Mouse (Mus musculus) right cerebral cortex, adult 2 months (tissue): ENCODE data around the gene Chchd5.
A peak's percentile ranks its signal among the peaks of the same experiment; 100 is the strongest.

Experiments
- DNase-seq, 2 experiments: peaks; one replicate each; pipeline ENCODE4 v3.0.0; 2021 to 2022; ENCODE audit warnings: low spot score in 2 of 2

Chchd5 gene

DNA sequence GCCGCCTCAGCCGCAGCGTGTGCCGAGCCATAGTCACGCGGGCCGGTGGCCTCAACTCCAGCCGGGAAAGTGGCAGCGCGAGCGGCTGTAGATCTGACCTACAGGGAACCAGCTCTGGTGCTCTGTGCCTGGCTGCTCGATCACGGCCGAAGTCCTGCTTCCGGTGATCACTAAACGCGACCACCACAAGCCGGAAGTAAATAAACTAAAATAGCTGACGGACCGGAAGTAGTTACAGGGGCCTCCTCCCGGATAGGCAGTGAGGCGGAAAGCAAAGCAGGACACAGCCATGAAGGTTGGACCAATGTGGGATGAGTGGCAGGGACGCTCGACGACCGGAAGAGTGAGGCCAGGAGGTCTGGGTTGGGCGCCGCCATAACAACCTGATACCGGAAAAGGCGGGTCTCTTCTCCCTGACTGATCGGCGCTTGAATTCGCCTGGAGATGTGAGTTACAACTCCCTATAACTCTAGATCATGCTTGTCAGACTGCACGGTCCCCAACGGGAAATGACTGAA is at the start of gene Chchd5:
Chchd5 (plus strand) TSS at position 289 of the 518 bp plus-strand sequence.
- DNase-seq, result peak; percentile 94

DNA sequence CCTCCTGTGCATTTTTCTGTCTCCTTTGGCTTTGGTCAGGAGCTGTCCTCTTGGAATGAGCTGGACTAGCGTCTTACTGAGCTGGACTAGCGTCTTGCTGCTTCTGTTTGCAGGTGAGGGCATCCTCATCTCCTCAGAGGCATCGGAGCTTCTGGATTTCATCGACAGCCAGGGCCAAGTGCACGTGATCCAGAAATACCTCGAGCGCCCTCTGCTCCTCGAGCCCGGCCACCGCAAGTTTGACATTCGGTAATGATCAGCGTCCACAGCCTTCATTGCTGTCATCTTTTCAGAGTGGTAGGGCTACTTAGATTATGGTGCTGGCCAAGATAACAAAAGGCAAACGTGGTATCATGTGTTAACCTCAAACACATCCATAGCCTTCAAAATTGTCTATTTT is 48.4 kb upstream of the Chchd5 start:
- no peak for DNase-seq

DNA sequence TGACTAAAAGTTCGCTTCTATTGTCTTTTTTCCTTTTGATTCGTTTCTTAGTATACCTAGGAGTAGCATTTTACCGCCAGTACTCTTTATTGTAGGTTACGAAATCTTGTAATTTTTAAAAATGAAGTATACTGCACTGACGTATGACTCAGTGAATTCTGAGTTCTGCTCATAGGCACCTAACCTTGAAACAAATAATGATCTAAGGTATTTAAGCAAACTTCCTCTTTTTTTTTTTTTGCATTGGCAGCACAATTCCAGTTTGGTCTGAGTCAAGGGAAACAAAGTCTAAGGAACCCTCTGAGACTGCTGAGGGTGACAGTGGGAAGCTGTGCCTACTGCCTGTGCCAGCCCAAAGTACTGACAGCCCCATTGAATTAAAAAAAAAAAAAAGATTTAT is 46.0 kb upstream of the Chchd5 start:
- DNase-seq, result no peak

DNA sequence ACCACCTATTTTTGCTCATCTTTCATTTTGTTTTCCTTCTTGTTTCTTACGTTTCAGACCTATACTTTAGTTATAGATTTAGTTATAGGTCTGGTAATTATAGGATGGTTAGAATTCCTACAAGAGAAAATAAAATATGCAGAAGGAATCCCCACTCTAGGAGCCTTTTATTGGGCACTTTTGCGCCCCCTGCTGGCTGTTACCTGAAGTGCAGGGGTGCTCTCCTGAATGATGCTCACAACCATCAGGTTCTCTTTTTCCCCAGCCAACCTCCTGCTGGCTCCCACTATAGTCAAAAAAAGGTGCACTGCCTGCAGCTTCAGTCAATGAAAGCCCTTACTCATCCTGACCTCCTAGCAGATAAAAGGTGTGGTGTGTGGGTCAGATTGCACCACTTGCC is 44.5 kb upstream of the Chchd5 start:
- no peak for DNase-seq

DNA sequence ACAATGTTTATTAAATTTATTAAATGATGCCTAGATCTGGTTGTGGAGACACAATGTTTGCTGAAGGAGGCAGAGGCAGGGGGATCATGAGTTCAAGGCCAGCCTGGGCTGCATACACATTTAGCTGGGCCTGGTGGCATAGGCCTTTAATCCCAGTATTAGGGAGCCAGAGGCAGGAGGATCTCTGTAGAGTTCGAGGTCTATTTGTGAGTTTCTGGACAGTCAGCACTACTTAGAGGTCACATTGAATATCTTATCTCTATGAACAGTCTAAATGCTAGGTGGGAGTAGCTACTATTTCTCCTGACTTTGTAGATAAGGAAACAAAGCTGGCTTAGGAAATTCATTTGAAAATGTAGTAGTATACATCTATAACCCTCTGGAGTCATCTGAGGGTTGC is 42.0 kb upstream of the Chchd5 start:
- no peak for DNase-seq

DNA sequence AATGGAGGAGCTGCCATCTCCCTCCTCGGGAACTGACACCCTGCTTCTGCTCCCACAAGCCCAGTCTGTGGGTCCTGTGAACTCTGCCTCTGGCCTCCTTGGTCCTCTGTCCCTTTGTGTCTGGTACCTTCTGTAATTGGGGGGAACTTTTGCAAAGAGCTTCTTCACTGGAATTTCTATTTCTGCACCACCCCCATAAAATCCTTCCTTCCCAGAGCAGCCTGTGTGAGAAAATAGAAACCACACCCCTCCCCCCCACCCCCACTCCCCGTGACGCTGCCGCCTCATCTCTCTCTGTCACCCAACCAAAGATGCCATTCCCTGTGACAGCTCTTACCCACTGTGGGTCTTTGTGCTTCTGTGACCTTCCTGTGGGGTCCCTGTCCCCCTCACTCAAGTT is 39.1 kb upstream of the Chchd5 start:
- DNase-seq, result no peak

DNA sequence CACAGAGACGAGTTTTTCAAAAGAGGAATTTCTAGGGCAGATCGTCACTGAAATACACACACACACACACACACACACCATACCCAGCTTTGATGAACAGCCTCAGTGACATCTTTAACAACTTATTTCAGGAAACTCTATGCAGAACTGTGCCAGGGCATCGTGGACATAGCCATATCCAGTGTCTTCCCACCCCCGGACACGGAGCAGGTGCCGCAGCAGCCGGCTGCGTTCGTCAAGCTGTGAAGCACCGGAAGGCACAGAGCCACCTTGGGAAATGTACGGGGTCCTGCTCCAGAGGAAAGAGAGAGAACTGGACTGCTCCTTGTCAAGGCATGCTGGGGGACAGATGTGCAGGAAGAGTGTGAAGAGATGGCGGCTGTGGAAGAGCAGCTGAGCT is 36.7 kb upstream of the Chchd5 start:
- peak; percentile 52 to 53 for DNase-seq

DNA sequence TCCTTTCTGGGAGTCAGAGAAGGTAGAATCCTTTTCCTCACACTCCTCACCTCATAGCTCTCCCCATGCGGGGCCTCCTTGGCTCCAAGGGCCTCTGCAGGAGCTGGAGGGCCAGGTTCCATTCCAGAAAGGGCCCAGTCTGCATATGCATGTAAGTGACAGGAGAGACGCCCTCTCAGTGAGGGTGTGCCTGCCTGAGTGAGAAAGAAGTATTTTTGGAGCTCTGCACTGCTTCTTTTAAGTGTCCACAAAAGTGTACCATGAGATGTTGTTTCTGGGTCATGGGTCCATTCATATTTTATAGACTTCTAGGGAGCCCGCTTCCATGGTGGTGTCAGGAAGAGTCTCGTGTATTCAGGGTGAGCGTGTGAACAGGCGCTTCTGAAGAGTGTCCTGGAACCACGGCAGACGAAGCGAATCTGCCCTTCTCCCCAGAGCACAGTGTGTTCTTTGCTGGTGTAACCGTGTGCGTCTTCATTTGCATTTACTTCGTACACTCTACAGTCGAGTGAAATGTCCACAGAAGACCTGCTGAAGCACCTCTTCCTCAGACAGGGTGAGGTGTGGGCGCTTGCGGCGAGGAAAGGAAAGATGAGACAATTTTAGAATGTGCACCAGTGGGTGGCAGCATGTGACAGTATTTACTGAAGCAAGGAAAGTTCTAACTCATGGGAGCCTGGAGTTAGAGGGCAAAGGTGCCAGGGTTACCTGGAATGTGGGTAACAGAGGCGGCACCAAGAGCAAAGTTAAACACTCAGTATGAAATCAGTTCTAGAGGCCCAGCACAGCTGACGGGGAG is 35.4 kb upstream of the Chchd5 start:
- peak; percentile 65 to 71 for DNase-seq

DNA sequence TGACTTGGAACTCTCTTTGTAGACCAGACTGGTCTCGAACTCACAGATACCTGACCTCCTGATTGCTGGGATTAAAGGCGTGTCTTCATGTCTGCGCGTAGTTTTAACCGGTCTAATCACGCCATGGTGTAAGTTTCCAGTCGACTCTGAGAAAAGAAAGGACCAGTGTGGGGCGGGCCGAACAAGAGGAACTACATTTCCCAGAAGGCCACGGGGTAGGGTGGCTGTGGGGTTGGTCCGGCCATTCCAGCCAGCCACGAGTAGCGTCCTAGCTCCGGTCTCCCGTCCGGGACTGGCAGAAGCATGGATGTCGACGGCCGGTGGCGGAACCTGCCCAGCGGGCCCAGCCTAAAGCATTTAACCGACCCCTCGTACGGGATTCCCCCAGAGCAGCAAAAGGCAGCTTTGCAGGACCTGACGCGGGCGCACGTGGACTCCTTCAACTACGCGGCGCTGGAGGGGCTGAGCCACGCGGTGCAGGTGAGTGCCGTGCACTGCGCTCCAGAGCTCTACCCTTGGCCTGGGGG is 28.7 kb upstream of the Chchd5 start, which contains the start of gene Polr1b:
Polr1b (plus strand) TSS at position 212 of the 527 bp plus-strand sequence.
- DNase-seq, result peak; percentile 95

DNA sequence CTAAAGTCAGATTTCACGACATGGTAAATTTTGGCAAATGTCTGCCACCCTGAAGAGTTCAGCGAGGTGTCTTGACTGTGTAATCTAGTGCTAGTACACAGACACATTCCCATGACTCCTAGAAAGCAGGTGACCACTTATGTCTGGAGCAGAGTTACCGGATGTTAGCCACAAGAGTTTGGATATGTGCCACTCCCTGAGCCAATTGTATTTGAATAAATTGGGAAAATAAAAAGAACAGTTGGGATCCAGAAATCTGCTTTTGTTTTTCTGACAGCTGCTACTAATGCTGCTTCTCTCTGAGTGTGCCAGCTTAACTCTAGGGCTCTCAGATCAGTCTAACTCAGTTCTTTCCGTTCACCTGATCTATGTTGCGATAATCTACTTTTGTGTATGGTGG is 16.6 kb upstream of the Chchd5 start:
- no peak for DNase-seq

DNA sequence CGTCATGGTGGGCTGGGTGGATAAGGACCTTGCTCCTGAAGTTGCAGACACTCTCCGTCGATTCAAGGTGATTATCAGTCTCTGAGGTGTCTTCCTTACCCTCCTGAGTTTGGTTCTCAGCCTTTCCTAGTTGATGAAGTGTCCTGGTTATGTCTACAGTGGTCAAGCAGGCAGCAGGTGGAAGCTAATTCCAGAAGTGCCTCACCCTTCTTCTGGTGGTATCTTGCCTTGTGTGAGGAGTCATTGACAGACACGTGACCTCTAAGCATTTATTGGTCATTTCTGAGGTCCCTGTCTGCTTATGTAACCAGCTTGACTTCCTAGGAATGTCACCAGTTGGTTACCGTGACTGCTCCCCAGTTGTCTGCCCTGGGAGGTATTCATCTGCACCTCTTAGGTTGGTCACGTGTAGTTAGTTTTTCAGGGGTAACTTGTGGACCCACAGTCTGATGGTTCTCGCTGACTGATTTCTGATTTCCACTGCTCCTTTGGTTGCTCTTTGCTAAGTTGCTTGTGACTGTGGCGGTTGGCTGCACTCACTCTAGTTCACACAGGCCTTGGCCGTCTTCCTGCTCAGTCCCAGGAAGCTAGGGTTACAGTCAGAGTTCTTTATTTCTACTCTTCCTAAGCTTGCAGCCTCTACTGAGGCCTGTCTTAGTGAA is 13.7 kb upstream of the Chchd5 start:
- no peak for DNase-seq

DNA sequence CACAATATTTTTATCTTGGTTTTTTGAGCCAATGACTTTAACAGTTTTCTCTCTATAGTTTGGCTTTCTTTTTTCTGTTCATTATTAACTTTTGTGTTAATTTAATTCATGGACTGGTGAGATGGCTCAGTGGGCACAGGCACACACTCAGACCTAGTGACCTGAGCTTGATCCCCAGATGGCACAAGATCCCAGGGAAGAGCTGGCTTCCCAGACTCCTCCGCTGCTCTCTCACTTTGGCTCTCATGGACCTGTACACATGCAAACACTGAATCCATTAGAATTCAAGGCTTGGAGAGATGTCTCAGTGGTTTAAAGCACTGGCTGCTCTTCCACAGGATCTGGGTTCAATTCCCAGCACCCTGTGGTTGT is 13.1 kb upstream of the Chchd5 start:
- DNase-seq, result no peak

DNA sequence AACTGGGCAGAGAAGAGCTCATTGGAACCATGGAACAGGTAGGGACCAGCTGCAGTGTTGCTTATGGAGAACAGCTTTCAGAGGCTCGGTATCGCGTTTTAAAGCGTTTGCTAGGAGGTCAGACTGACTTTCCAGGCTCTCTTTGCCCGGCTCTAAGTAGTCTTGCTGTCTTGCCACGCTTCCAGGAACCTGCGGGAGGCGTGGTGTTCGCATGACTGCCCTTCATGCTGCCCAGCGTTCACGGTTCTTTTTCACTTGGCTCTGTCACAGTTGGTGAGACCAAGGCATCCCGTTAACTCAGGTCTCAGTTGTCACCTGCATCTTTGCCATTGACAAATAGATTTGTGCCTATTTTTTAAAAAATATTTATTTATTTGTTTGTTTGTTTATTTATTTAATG is 11.4 kb upstream of the Chchd5 start:
- no peak for DNase-seq

DNA sequence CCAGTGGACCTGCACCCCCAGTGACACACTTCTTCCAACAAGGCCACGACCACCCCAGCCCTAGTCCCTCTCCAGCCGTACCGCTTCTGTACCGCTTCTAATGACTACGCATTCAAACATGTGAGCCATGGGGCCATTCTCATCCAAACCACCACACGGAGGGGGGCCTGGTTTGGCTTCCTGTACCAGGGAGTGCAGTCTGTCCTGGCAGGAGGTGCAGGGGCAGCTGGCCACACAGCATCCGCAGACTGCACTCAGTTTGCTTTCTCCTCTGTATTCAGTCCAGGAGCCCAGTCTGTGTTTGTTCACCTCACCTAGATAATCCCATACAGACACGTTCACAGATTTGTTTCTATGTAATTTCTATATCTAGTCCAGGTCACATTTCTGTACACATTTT is 7.5 kb upstream of the Chchd5 start:
- no peak for DNase-seq

DNA sequence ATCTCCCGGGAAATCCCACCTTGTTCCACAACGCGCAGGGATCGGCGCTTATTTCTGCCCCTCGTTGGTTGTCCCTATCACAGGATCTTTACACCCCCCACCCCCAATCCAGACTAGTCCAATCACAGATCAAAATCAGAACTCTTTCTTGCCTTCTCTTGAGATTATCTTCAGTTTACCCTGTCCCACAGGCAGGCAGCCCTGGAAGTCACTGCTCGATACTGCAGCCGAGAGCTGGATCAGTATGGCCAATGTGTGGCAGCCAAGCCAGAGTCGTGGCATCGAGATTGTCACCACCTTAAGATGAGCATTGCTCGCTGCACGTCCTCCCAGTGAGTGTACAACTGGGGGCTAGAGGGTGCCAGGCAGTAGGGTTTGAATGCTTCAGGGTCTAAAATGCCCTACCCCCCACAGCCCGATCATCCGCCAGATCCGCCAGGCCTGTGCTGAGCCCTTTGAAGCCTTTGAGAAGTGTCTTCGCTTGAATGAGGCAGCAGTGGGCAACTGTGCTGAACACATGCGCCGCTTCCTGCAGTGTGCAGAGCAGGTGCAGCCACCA is 566 bp downstream of the Chchd5 start:
- no peak for DNase-seq

DNA sequence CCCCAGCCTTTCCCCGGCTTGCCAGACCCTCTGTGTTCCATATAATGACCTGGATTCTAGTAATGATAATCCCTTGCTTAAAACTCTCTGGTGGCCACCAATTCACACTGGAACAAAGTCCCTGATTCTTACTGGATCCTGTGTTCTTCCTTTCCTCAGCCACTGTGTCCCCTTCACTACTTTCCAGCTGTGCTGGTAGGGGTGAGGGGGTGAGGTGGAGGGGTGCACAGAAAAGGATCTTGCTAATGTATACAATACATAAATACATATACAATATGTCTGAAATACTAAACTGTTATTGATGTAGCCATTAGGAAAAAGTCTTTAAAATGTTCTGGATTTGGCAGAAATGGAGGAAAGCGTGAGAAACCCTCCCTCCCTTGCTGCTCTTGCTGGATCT is 1.3 kb downstream of the Chchd5 start:
- no peak for DNase-seq

DNA sequence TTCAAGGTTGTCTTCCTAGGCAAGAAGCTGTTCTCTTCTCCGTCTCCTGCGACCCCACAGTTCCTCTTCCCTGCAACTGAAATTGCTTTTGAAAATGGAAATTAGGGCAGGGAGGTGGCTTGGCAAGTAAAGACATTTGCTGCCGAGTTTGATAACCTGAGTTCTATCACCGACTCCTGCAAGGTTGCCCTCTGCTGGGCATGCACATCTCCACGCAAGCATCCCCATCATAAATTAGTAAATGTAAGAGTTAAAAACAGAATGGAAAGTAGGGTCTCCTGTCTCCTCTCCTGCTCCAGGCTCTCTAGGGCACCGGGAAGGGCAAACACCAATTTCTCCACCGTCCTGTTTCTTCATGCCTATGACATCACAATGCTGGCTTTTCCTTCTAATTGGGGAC is 2.7 kb downstream of the Chchd5 start:
- no peak for DNase-seq

DNA sequence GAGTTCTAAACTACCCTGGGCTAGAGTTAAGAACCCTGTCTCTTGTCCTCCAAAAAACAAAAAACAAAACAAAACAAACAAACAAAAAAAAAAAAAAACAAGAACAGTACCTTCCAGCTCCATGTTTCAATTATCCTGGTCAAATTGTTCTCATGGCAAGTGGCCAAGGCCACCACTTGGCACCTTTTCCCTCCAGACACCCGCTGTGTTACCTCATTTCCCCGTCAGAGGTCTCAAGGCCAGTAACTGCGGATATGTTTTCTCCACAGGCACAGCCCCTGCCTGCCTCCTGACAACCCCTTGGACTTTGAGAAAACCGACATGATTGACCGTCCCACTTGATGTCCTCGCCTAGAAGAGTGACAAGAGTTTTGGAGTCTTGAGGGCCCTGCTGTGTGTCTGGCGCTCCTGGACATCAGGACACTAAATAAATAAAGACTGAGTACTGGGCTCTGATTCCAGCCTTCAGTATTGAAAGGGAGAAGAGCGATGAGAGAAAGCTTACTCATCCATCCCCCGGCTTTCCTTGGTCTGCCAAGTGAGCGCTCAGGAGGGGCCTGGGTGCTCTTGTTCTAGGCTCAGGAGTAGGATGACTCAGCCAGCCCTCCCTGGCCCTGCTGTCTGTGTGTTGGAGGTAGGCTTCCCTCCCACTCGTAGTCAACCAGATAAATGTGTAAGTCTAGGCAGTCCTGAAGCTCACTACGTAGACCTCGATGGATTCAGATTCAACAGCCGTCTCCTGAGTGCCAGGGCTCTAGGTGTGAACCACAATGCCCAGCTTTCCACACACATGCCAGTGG is 3.7 kb downstream of the Chchd5 start:
- DNase-seq, result peak; percentile 71 to 74

DNA sequence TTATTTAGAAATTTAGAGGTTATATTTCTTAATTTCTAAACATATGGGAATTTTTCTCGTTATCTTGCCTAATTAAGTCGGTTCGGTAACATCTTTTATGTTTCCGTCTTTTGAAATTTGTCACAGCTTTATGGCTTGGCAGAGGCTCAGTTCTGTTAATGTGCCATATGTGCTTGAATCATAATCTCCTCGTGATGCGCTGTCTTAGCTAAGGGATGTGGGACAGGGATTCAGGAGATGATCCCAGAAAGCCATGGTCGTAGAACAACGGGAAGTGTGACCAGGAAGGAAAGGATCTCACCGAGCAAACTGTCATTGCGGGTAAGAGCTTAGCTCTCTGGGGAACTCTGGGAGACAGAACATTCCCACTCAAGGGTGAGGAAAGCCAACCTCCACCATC is 10.4 kb downstream of the Chchd5 start:
- peak; percentile 55 to 57 for DNase-seq

DNA sequence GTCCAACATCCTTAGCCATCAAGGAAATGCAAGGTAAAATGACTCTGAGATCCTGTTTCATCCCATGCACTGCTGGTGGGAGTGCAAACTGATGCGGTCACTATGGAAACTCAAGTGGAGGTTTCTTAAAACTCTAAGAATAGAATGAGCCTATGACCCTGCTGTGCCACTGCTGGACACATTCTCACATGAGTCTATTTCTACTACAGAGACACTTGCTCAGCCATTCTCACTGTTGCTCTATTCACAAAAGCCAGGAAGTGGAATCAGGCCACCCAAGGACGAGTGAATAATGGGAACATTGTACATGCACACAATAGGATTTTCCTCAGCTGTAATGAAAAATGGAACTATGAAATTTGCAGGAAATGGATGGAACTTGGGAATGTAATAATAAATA is 19.3 kb downstream of the Chchd5 start:
- no peak for DNase-seq

DNA sequence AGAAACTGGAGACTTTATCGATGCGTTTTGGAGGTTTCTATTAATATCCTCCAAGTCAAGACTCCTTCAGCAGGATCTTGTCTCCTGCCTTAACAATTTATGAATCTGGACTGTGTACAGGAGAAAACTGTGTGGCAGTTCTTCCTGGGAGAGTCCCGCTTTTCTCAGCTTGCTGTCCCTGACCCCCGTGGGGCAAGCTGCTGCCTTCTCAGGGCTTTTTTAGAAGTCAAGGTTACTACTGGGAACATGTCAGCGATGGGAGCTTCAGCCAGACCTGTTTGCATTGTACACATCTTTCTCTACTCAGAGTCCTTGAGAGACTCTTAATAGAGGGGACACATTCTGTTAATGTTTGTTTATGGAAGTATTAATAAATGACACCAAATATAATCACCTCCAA is 20.9 kb downstream of the Chchd5 start:
- no peak for DNase-seq

DNA sequence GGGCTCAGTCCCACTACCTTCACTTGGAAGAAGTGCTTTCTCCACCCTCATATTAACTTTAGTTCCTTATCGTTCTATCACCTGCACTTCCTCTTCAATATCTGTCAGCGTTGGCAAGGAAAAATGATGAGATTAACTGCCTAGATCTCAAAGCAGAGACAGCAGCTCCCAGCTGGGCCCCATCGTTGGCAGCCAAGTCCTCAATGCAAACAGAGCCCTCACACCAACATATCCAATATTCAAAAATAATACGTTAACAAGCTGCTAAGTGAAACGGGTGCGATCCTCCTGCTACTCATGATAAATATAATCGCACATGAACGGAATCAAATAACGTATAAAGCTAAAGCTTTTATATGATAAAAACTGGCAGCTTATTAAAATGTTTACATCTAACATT is 21.6 kb downstream of the Chchd5 start:
- DNase-seq, result no peak
